Mouse (Mus musculus) left cerebral cortex, adult 8-10 months (tissue): ENCODE results near the gene Ltv1. TPM values are rescaled to one million over a fixed set of nuclear protein-coding genes. Genes with fewer than 3 reads are reported as not detected.
"Not testable (repeated sequence)": the region's sequence is repeated elsewhere in the genome, so short reads cannot be mapped to it uniquely, and the experiment has no call there.

ENCODE experiments used
- DNase-seq, 2 experiments: peaks; one replicate each; pipeline ENCODE4 v3.0.0; 2022; ENCODE audit warnings: low spot score in 2 of 2
- total RNA-seq, 4 experiments: library from RNA; stranded (reverse); gene quantifications; 2 replicates each; pipeline ENCODE4 v1.2.4; 2022

Gene Ltv1
- total RNA-seq, 4 experiments from 2014 or later = 17.3 to 25.0 (median 19.0) TPM

DNA sequence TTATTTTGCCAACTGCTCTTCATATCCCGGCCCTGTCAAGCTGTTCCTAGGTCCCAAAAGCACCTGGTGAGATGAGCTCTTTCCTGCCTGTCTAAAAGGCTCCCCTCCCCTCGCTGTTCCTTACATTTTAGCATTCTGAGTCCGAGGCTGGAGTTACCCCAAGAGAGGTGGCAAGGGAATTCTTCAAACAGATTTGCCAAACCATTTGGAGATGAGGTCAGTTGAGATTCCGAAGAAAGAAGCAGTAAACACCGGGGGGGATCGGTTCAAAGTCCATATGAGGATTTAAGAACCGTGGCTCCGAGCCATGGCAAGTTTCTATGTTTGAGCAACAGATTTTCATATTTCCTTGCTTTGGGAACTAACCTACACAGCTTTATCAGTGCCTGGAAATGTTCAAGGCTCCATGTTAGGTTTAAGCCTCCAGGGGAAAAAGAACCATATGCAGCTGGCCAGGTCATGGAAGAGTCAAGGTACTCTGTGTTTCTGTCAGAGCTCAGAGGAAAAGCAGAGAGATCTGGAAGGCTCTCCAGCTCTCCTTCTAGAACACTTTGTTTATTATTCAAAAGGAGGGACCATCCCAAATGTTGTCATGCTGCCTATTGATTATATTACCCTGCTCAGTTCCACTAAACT is 4.0 kb upstream of the Ltv1 start:
- no peak for DNase-seq

DNA sequence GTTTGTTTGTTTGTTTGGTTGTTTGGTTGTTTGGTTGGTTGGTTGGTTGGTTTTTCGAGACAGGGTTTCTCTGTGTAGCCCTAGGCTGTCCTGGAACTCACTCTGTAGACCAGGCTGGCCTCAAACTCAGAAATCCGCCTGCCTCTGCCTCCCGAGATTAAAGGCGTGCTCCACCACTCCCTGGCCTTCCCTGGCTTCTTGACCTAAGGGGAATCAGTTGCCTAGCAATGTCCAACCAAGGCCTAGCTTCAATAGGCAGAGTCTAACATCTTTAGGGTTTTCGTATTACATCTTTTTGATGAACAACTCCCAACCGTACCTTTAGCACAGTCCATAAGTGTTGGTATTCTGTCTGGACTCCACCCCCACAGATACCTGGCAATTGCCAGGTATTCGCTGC is 528 bp upstream of the Ltv1 start:
- not testable (repeated sequence) for DNase-seq

DNA sequence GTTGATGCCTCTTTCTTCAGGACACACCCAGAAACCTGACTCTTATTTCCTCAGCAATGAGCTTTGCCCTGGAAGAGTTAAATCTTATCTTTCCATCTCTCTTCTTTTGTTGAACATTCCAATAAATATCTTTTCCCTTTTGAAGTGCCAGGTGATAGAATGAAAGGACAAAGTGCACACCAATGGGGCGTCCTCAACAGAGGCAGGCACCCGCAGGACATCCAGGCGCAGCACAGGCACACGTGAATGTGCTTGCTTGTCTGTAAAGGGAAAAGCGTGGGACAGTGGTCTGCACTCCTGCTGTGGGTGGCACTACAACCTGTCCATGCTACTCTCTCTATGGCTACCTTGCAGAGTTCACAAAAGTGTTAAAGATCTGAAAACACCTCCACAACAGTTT is 3.1 kb downstream of the Ltv1 start:
- no peak for DNase-seq

DNA sequence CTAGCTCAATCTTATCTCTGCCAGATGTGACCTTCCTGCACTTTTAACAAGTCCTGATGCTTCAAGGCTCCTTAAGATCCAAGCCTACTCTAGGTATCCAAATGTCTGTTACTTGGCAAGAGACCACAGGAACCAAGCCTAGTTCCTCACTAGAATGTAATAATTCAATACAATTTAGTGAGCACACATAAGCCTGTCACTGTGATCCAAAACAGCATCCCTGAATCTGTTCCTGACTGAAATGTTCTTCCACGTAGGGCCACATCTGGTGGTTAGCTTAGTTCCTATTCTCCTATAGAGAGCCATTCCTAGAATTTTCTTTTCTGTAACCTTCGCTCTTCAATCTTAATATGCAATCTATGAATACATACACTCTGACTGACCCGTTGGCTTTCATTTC is 6.2 kb downstream of the Ltv1 start:
- DNase-seq = no peak

DNA sequence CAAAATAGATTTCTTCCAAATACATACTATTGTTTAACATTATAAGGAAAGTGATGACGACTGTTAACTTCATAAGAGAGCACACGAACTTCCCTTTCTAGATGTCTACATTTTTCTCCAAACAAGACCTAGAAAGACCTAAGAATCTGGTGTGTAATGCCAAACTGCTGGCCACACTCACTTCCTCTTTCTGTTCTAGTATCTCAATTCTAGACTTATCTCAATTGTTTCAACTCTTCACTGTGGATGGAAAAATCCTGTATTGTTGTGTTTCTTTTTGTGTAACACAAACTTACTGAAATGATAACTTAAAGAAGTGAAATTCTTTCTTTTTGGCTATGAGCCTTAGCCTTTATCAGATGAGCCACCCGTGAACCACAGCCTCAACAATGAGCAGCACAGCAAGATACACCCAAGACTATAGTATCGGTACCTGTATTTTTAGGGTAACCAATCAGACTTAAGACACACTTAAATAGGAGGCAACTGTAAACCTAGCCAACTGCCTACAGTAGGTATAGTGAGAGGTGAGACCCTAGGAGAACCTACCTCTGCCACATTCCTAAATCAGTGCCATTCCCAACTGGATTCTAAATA is 8.7 kb downstream of the Ltv1 start:
- no peak for DNase-seq

- DNase-seq = no peak
Measured at GRCm38 (mm10) chr10:13180211-13180610, 12.8 kb downstream of the Ltv1 start.

- no peak for DNase-seq
Measured at GRCm38 (mm10) chr10:13177973-13178624, 14.9 kb downstream of the Ltv1 start, which contains the start of gene Zc2hc1b. Zc2hc1b (minus strand) TSS chr10:13178023.

- DNase-seq = no peak
Measured at GRCm38 (mm10) chr10:13175866-13176265, 17.1 kb downstream of the Ltv1 start.

GRCm38 (mm10) chr10:13172798-13173221 is 20.2 kb downstream of the Ltv1 start:
- DNase-seq = no peak

DNA sequence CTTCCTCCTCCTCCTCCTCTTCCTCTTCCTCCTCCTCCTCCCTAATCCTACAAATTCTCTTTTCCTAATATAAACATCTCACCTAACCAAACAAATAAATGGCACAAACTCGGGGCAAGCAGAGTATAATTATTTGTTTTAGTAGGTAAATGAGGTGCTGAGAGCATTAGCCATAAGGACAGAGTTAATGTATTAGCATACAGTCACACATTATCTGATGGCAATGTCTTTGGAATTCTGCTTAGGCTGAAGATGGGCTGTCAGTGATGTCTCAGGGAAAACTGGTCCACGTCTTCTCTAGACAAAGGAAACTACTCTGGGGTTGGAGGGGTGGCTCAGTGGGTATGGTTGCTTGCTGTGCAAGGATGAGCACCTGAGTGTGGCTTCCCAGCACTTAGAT is 21.5 kb downstream of the Ltv1 start:
- DNase-seq = no peak

DNA sequence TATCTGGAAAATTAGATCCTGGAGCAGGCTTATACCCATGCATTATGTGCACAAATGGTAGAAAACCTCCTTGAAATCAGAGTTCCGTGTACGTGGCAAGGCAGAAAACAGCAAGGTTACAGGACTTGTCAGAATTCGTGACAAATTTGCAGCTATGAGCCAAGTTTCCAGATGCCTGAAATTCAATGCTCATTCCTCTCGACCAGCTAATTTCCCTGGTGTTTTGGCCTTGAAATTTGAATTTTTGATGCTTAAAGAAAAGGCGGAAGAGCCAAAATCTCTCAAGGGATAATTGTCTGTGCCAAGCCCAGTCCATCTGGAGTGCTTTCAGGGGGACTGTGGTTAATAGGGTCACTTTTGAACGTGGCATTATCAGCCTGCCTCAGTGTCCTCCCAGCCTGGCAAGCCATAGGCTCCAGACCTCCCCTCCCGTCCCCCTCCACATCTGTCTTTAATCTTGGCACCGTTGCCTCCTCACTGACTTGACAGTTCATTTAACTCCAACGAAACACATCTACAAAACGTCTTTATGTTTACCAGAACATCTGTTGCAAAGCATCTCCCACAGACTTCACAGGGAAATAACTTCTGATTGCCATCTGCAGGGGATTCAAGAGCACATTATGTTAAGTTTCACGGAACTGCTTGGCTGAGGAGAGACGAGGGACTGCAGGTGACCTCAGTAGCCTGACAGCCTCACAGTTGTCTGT is 22.1 kb downstream of the Ltv1 start:
- DNase-seq = no peak

GRCm38 (mm10) chr10:13168461-13168860 is 24.5 kb downstream of the Ltv1 start:
- DNase-seq = no peak

- DNase-seq = no peak
Measured at GRCm38 (mm10) chr10:13162031-13162430, 30.9 kb downstream of the Ltv1 start.

DNA sequence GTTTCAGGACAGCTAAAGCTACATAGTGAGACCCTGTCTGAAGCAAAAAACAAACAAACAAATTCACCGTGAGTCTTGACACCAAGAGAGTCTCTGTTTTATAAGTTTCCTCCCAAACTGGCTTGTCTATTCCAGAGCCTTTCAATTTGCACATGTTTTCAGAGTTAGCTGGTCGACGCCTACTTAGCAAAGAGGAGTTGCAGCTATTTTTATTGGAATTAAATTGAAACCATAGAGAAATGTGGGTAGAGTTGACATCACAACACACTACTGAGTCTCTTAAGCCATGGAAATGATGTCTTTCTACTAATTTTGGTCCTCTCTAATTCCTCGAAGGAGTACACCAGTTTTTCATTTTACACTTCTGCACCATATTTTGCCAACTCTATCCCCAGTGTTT is 32.1 kb downstream of the Ltv1 start:
- DNase-seq = no peak

DNA sequence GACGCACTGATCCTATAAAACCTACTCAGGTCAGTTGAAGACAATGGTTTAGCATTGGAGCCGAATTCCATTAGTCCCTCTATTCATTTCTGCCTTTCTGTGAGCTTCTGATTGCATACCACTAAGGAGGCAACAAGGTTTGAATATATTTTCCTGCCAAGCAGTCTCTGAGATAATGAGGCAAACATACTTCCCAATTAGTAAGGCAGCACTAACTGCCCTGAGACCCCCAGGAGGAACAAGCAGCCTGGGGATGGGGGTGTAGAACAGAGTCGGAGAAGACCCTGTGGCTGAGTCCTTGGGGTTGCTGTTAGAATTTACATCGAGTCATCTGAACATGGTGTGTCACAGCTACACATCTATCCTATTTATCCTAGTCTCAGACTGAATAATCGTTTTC is 37.6 kb downstream of the Ltv1 start:
- no peak for DNase-seq

DNA sequence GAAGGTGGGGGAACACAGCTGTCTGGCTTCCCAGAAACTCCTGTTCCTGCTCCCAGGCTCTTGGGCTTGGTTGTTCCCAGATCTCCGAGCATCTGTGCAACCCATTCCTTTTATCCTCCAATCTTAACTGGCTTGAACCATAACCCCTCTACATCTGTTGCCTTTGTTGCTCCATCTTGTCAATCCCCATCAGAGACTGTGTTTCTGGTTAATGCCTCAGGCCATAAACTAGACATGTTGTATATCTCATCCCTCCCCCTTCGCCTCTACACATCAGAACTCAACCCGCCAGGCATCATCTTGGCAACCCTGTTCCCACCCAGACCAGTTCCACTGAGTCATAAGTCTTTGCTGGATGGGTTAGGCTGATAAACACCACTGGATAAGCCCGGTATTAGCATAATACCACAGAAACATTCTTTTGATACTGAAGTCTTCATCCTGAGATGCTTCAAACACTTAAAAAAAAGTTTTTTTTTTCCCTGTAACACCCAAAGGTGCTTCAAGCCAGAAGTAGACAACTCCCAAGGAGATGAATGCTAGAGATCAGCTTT is 40.1 kb downstream of the Ltv1 start:
- no peak for DNase-seq

DNA sequence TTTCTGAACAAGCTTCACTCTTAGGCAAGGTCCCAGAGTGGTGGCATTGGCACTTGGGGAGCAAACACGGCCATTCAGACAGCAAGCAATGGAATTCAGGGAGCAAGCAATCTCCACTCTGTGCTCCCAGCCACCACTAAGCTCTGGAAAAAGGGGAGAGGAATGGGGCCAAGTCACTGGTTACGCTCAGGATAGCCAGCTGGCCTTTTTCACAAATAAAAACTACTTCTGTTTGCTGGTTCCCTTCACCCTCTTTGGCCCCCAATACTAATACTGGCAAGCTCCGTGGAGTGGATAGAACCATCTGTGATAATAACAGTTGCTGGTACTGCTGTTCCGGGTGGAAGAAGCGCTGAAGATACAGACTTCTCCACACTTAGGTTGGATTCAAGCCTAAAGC is 41.6 kb downstream of the Ltv1 start:
- DNase-seq = peak in 1 of 2 experiments; percentile 14

- no peak for DNase-seq
Measured at GRCm38 (mm10) chr10:13150435-13150834, 42.5 kb downstream of the Ltv1 start.

DNA sequence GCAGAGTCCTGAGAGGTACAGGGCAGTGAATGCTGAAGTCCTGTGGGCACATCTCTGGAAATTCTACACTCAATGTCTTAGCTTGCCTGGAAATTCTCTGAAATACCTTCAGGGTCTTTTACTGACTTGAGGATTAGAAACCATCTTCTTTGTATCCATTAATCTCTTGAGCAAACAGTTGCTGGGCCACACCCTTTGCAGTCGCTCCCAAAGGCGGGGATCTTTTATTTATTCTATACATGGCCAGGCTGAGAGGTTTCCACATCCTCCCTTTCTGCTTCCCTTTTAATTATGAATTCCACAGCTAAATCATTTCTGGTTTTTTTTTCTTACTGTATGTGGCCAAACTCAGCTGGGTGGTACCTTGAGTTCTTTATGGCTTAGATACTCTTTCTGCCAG is 52.5 kb downstream of the Ltv1 start:
- DNase-seq = no peak

- DNase-seq = no peak
Measured at GRCm38 (mm10) chr10:13137906-13138305, 55.1 kb downstream of the Ltv1 start.

- no peak for DNase-seq
Measured at GRCm38 (mm10) chr10:13135751-13136150, 57.2 kb downstream of the Ltv1 start.

GRCm38 (mm10) chr10:13135276-13135675 is 57.7 kb downstream of the Ltv1 start:
- no peak for DNase-seq
